Mouse (Mus musculus) forelimb bud, embryonic 11.5 days (tissue): Measurements from ENCODE around the gene Spock2.

Source experiments
- DNase-seq: peaks from one replicate; pipeline ENCODE4 v3.0.0-alpha.2; 2012; ENCODE audit warnings: low read depth, low spot score

Gene Spock2

DNA sequence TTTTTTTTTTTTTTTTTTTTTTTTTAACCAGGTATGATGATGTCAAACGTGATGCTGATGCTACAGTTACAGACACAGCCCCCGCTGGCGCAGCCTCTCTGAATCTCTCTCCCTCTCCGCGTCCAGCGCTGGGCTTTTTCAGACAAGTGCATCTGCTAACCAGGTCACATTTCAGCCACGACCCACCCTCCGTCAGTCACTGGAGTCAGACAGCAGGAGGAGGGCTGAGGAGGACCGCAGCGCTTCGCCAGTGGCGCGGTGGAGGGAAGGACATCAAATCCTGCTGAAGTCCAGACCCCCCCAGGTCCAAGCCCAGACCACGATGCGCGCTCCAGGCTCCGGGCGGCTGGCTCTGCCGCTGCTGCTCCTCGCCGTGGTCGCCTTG, at the start of gene Spock2:
Gene Spock2 (plus strand): TSS at position 74 of the 385 bp plus-strand sequence.
- peak; percentile 21 for DNase-seq

DNA sequence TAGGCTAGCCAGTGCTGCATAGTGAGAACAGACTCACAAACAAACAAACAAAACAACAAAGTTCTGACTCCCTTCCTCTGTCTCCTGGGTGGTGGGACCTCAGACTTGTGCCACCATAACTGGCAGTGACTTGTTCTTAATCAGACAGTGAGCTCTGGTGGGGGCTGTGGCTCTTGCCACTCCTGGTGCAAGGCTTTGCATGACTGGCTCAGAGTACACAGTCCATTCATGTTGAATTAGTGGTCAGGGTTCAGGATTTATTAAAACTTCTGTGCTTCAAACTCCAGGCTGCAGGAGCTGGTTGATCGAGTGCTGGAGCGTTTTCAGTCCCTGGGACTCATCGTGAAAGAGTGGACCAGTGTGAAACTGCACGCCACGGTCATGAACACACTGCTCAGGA, 43.8 kb upstream of the Spock2 start:
- no peak for DNase-seq

DNA sequence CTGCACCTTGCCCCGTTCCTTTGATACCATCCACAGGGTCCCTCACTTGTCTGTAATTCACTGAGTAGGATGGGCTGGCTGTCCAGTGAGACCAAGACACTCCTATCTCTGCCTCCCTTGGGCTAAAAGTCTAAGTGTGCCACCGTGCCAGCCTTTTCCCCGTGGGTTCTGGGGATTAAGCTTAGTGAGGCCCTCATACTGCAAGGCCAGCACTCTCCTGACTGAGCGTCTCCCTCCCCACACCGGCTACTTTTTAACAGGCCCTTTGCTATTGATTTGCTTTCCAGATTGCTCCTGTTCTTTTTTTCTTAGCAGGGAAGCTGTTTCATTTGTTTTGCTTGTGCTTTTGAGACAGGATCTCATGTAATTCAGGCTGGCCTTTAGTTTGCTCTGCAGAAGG, 43.1 kb upstream of the Spock2 start:
- DNase-seq = no peak

DNA sequence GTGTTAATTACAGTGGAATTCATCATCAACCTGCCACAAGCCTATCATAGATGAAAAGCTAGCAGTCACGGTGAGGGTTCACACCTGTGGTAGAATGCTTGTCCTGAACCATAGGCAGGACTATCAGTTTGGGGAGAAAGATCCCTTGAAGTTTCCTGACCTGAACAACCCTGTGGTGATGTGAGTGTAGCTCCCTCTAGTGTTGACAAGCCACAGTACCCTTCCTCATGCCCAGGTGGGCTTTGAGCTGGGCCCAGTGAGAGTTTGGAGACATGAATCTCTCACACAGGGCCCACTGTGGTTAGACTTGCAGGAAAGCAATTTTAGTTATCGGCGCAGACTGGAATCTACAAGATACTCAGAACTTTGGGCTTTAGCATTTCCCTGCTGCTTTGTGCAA, 39.5 kb upstream of the Spock2 start:
- DNase-seq = peak; percentile 50

DNA sequence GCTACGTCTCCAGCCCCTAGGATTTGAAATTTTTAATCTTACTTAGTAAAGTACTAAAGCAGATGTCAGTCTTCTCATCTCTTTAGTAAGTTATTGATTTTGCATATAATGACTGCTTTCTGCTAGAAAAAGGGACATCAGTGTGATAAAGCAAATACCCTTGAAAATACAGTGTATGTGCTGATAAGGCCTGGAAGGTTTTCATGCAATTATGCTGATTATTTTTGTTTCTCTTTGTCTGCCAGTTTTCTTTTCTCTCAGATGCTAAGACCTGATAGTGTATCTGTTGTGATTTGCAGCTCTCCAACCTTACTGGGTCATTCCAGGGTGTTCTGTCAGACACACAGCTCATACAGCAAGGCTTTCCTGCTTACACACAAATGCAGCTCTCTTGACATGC, 30.9 kb upstream of the Spock2 start:
- DNase-seq = no peak

DNA sequence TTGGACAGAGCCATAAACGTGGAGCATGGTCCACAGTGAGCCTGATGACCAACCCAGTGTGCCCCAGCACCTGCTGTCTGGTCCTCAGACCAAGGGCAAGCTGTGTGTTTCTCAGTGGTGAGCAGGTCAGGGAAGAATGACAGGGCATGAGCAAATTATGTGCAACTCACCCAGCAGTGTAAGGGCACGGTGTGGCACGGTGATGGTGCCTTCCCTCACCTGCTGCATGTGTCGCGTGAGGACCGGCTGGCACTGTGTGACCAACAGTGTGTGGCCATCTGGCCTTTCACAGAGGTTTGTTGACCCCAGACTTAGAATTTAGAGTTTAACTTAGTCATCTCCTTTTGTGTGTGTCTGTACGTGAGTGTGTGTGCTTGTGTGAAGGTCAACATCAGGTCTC, 28.8 kb upstream of the Spock2 start:
- no peak for DNase-seq

DNA sequence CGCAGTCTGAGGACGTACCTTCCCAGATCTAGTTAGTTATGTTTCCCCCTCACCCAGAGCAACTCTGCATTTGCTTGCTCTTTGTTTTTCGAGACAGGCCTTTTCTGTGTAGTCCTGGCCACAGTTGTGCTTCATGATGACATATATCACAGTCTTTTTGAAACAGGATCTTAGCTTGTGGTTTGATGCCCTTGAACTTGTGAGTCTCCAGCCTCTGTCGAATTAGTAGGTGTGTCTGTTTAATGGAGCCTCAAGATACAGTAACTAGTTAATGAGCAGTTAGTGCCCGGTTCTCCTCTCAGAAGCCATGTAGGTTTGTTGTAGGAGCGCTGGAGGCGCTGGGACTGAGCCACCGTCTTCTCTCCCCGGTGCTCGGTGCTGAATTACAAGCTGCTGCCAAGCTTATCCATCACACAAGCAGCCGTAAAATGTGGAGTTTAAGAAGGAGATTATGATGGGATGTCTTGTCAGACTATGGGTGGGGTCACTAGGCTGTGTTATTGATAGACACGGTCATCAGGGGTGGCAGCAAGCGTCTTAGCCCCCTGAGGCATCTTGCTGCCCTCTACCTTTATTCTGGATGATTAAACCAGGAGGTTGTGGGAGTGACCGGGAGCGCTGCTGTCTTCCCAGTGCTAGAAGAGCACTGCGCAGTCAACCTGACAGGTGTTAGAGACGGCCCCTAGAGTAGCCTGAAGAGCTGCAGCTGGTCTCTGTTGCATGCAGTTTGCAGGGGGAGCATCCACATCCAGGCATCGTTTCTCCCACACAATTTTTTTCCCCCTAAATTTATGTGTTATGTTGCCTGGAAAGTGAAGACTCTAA, 28.1 kb upstream of the Spock2 start:
- no peak for DNase-seq

DNA sequence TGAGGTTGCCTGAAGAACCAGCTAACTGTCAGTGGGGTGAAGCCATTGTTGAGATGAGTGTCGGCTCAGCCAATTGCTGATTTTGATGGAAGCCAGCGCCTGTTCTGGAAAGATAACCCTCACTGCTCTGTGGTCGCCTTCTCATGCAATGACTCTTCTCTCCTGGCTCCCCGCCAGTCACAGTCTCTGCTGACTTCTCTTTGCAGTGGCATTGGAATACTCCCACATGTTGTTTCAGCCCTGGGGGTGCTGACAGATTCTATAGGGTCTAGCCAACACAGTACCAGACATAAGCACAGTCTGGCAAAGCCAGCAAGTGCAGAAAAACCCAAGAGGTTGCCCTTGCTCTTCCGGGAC, 27.5 kb upstream of the Spock2 start:
- no peak for DNase-seq

DNA sequence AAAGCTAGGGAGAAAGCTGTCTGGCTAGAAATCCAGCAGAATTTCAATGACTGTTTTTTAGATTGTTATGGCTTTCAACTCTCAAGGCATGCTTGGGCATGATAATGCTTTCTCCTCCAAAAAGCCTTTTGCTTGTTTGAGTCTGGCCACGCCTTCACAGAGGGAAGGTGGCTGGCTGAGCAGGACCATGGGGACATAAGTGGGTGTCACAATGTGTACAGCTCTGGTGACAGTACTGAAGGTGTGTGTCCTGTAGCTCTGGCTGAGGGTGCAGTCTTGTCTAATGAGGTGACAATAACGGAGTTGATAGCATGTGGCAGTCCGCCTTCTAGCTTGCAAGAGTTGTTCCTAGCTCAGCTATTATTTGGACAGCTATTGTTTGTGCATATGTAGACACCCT, 25.8 kb upstream of the Spock2 start:
- no peak for DNase-seq

DNA sequence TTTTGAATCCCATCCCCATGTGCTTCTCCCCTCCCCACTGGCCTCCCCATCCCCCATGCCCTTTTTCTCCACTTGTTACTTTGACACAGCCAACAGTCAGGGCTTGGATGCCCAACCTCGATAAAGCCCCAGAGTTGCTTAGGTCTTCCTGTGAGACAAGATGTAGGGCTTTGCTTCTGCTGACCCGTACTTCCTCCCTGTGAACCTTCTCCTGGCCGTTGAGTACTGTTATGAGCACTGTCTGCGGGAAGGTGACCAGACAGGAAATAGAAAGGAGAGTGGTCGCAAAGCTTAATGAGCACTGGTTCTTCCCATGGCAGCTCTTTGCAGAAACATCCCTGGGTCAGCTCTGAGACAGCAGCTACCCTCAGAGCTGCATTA, 25.4 kb upstream of the Spock2 start:
- no peak for DNase-seq

DNA sequence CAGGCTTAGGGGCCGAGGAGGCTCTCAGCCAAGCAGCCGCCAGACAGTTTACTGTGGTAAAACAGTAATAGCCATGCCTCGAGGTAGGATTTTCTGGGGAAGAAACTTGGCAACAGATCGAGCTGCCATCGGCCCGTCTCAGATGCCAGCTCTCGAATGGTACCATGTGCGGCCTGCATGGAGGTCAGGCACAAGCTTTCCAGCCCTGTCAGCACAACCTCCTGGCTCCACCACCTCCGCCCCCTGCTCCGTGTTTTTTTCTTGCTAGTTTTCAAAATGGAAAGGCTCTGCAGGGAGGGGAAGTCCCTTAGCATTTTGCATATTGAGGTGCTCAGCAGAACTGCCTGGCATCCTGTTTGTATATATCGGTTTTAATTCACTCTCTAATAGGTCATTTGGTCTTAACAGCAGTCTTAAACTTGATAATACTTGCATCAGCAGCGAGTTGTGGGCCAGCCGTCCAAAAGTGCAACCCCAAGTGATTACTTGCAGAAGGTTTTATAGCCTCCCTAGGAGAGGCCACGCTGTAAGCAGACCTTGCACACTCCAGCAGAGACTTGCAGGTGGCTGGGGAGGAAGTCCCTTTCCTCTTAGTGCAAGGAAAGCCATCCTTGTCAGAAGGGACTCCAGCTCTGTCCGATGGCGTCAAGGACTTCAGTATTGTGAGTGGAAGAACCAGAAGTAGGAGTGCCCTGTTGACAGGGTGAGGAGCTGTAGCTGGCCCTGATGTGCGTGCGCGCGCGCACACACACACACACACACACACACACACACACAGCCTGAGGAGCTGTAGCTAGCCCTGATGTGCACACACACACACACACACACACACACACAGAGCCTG, 24.8 kb upstream of the Spock2 start:
- DNase-seq = peak; percentile 42

DNA sequence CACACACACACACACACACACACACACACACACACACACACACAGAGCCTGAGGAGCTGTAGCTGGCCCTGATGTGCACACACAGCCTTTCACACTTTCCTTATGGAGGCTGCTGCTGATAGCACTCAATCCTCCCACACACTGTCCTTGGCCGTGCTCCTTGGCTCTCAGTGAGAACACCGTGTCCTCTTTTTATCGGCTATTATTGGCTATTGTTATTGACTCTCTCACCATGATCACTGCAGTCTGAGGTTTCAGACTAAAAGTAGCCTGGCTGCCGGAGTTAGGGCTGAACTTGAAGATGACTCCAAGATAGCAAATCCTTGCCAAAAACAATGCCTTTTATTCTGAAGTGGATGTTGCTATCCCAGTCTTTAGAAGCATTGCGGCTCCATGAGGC, 24.1 kb upstream of the Spock2 start:
- DNase-seq = no peak

DNA sequence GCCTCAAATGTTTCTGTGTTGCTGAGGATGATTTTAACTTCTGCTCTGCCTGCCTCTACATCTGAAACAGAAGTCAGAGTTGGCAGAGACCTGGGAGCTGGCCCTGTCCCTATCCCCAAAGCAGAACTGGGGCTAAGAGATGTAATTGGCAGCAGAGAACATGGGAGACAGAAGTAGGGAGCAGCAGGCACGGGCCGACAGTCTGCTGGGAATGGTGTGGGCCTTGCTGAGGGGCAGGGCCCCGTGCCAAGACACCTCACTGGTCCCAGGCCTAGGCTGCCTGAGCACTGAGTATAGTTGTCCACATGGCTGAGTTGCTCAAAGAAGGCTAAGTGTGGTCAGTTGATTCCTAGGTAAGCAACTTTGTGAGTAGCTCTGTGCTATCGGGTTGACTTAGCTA, 22.0 kb upstream of the Spock2 start:
- DNase-seq = no peak

DNA sequence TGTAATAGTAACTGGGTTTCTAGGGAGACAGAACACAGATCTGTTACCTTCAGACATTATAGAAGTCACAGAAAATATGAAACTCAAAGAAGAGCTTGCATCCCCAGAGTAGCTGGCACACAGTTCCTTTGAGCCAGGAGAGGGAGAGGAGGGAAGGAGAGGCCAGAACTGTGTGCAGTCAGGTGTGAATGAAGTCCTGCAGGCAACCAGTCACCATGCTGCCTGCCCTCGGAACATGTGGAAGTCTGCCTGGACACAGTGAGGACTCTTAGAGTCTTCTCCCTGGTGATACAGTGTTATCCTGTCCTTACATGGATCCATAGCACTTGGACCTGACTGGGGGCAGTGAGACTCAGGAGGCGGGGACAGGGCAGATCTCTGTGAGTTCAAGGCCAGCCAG, 13.7 kb upstream of the Spock2 start:
- no peak for DNase-seq

DNA sequence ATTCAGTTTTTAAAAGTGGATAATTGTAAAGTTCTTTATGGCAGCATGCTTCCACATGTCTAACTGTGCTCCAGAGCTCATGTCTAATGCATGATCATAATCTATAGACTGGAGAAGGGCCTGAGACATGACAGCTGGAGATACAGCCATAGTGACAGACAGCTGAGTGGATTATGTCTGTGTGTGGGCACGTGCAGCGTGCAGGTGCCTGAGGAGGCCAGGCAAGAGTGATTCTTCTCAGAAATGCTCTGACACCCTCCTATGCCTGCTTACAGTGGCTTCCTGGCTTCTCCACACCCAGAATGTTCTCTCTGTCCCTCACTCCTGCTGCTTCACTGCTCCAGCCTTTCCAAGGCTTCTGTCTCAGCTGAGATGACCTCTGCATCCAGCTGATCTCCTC, 12.3 kb upstream of the Spock2 start:
- no peak for DNase-seq

DNA sequence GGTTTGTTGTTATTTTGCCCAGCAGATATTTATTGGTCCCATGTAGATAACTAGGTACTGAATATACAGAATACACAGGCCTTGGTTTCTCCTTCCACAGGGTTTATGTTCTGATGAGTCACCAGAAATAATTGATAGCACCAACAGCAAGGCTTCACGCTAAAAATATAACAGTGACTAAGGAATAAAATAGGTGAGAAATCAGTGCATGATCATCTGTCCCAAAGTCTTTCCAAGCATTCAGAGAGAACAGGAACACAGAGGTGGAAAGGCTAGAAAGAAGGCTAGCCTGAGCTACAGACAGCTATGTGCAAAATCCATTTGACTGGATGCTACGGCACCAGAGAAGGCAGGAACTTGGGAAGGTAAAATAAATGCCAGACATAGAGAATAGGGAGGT, 10.5 kb upstream of the Spock2 start:
- no peak for DNase-seq

DNA sequence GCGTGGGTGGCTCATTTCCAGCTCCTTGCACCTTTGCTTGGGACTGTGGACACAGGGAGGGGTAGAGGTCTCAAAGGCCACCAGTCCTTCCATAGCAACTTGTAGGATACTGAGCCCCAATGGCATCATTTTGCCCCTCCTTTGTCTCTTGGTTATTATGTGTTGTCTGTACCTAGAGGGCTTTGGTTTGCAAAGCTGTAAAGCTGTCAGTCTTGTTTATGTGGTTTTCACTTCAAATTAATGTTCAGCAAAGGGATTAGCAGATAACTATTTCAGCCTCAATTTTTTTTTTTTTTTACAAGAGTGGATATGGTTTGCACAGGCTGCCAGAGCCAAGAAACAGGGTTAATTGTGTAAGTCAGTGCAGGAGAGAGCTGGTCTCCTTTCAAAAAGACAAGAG, 9.7 kb upstream of the Spock2 start:
- DNase-seq = no peak

DNA sequence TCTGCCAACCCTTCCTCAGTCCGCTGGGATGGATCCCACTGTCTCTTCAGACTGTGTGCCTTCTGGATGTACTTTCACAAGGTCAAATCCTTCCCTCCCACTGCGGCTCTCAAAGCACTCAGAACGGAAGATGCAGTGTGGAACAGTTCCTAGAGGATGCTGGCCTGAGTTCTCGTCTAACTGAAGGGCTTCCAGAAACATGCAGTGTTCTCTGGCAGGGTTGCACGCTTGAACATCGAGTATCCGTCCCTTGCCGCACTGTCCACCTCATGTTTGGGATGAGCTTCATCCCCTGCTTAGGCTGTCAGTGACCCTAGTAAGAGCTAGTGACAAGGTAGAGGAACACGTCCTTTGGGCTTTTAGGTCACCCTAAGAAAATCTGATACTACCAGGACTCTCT, 8.9 kb upstream of the Spock2 start:
- no peak for DNase-seq

DNA sequence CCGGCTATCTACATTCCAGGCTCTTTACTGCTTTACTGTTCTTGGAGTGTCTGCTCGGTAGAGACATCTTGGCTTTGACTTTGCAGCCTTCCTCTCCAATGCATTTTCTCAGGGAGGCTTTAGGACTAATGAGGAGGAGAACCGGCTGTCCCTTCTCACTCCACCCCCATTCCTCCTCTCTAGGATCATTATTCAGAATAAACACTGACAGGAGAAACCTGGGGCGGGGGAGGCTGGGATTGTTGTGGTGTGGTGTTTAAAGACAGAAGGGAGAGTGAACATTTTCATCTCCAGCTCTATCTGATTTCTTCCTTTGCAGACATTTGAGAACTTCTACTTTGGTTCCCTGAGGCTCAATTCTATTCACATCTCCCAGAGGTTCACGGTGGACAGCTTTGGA, 8.2 kb upstream of the Spock2 start:
- DNase-seq = no peak

DNA sequence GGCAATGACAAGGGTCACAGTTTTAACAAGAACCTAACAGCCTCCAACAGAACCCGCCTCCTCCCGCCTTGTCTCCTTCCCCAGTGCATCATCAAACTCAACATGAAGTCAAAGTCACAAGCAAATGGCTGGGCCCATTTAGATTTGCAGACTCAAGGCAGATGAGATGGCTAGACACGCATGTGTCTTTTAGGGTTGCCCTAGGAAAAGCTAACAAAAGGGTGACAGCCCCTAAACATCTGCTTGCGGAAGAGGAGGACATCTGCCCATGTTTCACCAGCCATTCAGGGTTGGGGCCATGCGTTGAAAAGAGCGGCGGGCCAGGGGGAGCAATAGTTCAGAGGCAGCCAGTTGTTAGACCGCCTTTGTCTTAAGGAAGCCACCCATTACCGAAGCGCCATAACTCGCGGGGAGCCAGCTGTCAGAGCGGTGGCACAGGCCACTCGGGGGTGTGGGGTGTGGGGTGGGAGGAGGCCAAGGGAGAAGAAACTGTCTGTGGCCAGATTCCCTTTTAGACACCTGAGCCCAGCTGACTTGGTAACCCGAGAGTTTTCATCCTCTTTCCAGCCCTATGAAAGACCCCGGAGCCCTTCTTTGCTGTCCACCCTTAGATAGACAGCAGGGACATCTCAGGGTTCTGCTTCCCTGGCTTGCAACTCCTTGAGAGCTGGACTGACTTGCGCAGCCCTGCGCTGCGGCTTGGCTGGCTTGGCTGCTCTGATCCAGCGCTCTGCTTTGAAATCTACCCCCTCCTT, 451 bp upstream of the Spock2 start:
- no peak for DNase-seq

DNA sequence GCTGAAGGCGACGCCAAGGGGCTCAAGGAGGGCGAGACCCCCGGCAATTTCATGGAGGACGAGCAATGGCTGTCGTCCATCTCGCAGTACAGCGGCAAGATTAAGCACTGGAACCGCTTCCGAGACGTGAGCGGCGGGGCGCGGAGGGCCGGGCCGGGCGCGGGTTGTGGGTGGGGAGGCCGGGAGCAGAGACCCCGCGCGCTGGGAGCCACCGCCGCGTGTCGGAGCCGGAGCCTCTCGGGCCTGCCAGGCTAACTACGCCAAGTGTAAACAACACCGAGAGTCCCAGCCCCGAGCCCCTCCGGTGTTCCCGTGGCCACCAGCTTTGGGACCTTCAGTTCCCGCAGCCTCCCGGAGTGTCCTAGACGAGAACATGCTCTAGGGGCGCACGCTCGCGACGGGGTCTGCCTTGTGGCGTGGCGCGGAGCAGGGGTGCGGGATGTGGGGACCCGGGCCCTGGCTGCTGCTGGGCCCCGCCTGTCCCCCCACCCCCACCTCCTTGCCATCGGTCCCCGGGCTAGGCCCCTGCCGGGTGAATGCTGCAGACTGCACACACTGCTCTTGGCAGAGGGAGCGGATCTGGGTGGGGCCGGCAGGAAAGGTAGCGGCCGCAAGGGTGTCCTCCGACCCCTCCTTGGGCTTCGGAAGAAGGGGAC, 640 bp downstream of the Spock2 start:
- DNase-seq = no peak

DNA sequence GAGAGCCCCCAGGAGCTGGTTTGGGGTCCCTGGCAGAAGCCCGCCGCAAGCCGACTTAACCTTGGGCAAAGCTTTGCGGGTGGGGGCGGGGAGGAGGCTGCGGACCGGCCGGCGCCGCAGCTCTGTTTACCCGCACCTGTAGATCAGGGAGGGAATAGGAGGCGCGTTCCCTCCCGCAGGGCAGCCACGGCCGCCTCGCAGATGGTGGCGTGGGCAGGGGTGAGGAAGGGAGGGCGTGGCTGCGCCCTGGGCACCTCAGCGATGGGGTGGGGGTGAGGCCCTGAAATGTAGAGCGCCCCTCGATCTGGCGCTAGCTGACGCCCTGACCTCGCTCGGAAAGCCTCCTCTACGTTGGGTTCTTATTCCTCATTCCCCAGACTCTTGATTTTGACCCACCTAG, 1.4 kb downstream of the Spock2 start:
- DNase-seq = no peak
